Mouse (Mus musculus) liver, adult (tissue): ENCODE results near the gene Agap1.

Experiments used
- GATA4 ChIP-seq: IDR thresholded peaks from 2 replicates; pipeline ENCODE4 v1.6.1; 2014; ENCODE audit warnings: mild to moderate bottlenecking, low read length; ENCODE audit not compliant: insufficient replicate concordance

Agap1 gene

DNA sequence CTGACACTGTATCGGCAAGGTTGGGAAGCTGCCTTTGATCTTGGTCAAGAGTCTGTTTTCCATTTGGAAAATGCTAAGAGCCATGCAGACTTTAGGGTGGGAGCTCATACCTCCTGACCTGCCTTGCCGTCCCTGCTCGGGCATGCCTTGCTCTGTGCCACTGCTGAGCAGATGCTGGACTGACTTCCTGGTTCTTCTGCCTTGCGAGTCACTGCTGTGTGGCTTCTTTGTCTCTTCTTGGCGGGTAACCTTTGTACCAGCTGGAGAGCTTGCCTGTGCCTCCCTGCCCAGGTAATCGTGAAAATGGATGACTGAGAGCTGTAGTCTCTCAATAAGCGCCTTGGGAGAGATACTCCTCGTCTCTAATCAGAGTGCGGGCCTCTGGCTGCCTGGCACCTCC, 20.2 kb downstream of the Agap1 start:
- no peak for TF ChIP-seq GATA4

DNA sequence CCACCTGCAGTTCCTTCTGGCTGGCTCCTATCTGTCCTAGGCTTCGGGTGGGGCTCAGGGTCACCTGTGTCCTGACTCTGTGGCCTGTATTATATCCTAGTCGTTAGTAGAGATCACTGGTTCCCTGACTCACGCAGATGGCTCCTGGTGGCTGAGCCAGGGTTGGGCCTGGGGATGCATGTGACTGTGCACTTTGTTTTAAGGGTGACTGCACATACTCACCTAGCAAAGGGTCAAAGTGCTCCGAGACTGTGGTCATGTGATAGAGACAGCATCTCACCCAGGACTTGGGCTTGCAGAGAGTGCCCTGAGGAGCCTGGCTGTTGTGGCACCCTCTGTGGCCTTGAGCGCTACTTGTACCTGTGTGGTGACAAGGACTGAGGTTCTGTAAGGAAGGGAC, 22.4 kb downstream of the Agap1 start:
- no peak for TF ChIP-seq GATA4

DNA sequence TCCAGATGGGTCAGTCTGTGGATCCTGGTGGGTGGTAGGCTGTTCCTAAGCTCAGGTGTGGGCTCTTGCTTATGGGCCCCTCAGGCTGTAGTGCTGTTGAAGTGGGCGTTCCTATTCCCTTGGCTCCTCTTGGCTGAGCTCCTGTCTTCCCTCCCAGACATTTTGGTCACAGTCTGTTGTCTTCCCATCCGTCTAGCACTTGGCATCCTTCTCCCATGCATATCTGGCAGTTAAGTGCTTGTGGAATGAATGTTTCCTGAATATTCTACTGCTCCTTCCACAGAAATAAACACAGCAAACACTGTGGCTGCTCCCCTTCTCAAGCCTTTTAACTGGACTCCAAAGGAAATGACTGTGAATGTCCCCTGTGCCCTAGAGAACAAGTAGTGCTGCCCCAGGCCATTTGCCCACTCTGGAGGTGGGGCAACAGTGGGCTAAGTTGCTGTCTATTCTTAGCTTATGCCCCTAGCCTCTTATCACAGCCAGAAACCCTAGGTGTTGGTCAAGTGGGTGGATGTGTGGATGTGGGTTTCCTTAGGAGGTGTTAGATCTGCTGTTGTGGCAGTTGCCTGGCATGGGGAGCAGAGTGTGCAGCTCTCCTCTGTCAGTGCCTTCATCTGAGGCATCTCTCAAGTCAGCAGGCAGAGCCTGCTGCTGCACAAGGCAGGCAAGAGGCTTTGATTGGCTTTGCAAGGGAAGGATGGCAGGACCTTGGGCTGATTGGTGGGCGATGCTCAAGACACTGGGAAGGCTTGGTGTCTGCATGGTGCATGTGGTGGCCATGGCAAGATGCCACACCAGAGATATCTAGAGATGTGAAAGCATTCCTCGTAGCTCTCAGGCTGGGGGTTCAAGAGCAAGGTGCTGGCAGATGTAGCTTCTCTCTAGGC, 24.2 kb downstream of the Agap1 start:
- no peak for TF ChIP-seq GATA4

DNA sequence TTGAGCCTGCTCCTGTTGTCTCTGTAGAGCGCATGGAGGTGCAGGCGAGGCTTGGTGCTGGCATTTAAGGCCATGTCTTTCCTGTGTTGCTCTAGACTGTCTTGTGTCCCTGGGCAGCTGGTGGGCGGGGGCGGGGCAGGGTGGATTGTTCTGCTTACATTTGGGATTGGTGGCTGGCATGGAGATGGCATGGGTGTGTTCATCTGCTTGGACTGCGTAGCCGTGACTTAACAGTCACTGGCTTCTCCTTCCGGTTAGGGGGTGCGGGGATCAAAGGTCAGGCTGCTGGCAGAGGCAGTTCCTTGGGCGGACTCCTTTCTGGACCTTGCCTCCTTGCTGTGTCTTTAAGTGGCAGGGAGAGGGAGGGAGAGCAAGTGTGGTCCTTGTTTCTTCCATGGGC, 26.5 kb downstream of the Agap1 start:
- no peak for TF ChIP-seq GATA4

DNA sequence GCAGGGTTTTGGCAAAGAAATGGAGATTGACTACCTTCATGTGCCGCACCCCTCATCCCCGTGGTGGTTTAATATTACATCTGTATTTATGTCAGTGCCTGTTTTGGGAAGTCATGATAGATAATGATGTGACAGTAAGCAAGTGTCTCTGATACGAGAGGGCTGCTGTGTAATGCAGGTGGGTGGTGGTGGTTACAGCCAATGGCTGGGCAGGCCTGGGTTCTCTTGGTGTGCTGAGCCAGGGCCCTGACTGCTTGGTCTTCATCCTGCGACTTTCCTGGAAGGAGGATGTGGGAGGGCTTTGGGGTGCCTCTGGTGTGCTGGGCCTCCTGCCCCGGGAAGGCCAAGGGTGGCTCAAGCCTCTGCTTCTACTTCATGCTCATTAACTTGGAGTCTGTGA, 28.2 kb downstream of the Agap1 start:
- no peak for TF ChIP-seq GATA4

DNA sequence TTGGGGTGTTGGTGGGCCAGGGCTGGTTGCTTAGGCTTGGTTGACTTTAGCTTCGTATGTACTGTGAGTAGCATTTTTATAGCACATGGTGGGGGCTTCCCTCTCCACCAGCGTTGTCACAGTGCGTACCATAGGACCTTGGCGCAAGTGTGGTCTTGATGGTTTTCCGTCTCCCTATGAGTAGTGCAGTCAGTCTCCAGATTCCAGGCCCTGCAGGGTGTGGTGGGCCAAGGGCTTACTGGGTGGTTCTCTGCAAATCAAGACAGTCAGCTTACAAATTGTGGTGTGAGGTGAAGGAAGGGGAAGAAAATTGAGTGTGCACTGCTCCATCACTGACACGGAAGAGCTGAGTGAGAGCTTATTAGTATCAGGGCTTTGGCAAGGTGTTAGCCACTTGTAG, 32.3 kb downstream of the Agap1 start:
- TF ChIP-seq GATA4 = no peak

DNA sequence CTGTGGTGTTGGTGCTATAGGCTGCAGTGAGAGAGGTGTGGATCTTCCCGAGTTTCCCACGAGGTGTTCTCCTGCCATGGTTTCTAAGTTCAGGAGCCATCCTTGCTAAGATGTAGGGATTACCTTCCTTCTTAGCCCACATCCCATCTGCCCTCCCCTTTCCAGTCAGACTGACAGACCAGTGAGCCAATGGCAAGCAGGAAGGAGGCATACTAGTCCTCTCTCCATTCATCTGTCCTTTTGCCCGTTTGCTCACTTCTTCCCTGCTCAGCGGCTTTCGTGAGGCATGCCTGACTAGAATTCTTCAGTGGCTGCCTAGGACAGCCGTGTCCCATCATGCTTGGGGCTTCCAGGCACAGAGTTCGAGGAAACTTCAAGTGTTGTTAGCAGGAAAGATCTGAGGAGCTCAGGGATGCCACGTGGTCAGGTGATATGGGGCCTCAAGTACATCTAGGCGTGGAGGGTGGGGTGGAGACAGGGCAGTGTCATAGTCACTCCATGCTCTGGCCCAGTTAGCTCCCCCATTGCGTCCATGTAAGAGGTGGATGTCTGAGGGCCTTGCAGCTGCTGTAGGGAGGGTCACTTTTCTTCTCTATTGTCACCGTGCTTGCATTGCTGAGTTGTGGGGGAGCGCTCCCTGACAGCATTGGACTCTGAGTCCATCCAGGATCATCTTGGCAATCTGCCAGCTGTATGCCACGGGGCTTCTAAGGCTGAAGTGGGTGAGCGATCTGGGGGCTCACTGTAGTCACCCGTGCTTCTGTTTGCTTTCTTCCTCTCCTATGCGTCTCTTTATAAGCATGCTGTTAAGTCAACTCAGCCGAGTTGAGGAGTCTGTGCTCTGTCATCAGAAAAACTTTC, 34.7 kb downstream of the Agap1 start:
- no peak for TF ChIP-seq GATA4

DNA sequence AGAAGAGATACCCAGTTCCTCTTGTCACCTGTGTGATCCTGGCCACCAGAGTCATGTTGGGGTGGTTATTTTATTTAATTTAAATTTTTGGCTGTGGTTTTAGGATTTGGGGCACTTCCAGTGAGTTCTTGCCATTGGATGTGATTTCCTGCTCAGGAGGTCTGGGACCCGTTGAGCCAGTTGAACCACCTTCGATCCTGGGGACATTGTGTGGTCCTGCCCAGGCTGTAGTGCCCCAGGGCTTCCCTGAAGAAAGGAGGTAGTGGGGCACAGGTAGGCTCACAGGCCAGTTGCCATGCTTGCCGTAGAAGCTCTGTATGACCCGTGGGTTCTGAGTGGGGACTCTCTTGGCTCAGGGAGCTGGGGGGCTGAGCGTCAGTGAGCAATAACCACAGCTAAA, 38.6 kb downstream of the Agap1 start:
- TF ChIP-seq GATA4 = no peak

DNA sequence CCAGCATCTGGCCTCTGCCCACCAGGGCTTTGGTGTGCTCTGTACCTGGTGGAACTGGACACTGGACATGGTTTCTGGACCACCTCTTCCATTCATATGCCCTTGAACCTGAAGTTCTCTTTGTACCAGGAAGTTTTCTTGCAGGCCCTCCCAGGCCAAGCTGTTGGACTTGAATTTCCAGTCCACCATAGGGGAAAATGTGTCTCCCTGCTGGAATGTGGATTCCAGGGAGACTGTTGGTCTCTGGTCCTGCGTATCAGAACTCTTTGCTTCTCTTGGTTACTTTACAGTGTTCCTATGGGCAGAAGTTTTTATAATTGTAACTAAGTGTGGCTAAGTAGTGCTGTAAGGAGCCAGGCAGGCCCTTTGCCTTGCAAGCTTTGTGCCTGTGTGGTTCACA, 40.2 kb downstream of the Agap1 start:
- TF ChIP-seq GATA4 = no peak

DNA sequence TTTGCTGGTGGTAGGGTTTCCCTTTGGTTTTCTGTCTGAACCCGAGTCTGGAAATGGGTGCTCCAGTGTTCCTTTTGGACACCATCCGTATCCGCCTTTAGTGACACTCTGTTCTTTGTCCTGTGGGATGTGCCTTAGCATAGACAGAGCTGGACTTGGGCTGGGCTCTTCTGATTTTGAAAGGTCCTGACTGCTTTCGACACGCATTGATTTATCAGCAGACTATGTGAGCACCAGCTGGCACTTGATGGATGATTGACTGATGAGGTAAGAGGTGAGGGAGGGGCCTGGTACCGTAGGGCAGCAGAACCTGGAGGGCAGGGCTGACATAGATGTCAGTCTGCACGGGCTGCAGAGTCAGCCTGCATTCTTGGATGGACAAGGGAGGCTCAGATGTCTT, 41.6 kb downstream of the Agap1 start:
- no peak for TF ChIP-seq GATA4

DNA sequence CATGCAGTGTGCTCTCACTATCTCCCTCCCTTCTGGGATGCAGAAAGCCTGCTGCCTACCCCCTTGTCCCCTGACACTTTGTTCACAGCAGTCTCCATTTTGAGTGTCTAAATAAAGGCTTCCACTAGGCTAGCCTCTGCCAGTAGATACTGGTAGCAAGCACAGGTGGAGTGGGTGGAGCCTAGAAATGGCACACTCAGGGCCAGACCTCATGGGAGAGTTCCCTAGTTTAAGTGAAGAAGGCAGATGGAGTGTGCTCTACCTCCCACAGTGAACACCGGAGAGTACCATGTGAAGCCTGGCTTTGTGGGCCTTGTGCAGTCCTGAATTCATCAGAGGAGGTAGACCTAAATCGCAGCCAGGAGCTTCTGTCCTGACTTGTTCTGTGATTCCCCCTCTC, 46.3 kb downstream of the Agap1 start:
- no peak for TF ChIP-seq GATA4

DNA sequence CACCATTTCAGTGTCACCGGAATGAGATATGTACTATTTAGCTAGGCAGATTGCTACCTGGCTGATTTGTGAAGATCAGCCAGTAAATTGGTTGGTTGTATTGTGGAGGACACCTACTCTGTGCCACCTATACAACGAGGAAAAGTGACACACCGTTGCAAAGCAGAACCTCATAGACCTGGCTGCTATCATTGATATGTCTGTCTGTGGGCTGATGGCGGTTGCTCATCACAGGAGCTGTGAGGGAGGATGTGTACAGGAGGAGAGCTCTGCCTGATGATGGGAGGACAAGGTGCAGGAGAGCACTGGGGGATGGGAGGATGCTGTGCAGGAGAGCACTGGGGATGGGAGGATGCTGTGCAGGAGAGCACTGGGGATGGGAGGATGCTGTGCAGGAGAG, 46.7 kb downstream of the Agap1 start:
- no peak for TF ChIP-seq GATA4

DNA sequence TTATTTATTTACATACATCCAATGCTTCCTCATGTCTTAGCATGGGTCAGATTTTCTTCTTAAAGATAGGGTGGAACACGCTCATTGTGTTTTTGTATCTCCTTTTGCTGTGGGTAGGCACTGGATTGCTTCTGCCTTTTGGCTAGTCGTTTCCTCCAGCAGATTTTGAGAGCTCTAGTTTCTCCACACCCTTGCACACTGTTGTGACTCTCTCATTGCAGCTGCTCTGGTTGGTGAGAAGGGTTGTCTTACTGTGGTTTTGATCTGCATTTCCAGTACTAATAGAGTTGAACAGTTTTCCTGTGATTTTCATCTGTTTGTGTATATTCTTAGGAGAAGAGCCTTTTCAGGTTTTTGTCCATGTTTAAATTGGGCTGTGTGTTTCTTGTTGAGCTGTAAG, 54.6 kb downstream of the Agap1 start:
- no peak for TF ChIP-seq GATA4

DNA sequence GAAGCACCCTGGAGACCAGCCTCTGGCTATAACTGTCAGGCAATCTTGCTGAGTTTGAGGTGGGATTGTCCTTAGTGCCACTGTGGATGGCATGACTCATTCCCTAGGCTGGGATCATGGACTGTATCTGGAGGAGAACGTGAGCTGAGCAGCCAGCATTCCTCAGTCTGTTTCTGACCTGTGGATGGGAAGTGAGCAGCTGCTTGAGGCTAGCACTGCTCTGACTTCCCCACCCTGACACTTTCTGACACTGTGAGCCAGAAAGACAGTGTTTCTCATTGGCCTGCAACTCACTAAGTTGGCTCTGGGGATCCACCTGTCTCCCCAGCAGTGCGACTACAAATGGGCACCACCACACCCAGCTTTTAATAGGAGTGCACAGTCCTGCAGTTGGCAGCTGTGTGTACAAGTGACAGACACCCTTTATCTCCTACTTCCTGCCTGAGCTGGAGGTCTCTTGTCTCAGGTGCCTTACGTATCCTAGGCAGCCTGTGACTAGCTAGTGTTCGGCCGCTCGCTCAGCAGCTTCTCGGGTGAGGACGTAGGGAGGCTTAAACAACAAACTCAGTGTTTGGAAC, 55.2 kb downstream of the Agap1 start:
- no peak for TF ChIP-seq GATA4

DNA sequence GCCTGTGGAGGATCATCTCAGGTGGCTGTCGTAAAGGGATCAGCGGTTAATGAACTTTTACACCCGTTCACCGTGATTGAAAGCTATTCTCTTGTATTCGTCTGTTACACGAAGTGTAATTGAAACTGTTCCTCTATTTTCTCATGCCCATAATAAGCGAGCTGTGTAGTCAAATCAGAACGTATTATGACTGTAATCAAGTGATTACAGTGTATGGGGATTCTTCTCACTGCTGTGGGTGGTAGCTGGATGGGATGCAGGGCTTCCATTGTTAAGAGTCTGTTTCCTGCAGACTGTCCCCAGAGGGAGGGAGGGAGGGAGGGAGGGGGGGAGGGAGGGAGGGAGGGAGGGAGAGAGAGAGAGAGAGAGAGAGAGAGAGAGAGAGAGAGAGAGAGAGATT, 56.1 kb downstream of the Agap1 start:
- no peak for TF ChIP-seq GATA4
